Mouse (Mus musculus) CH12.LX (cell line): Measurements from ENCODE around the gene Cpb1. TPM values are rescaled to one million over a fixed set of nuclear protein-coding genes. Genes with fewer than 3 reads are reported as not detected.

ENCODE experiments used
- DNase-seq: peaks from one replicate; pipeline ENCODE4 v3.0.0-alpha.2; 2013; ENCODE audit errors: extremely low read depth
- H3K27ac ChIP-seq: 2 replicates; pipeline ENCODE4 v1.5.1; 2012; ENCODE audit warnings: low read depth, mild to moderate bottlenecking, control low read depth, moderate library complexity; ENCODE audit not compliant: insufficient read depth
- H3K27me3 ChIP-seq: replicated peaks from 2 replicates; pipeline ENCODE3; 2012; ENCODE audit warnings: inconsistent platforms
- H3K36me3 ChIP-seq, 2 experiments: replicated peaks in 1 of 2; 2 replicates each; pipeline versions ENCODE3 to v1.6.1; 2012; ENCODE audit warnings: inconsistent platforms in 1 of 2, low read length in 1 of 2, mild to moderate bottlenecking in 1 of 2, mixed read lengths in 1 of 2, moderate library complexity in 1 of 2; ENCODE audit not compliant: control insufficient read depth in 1 of 2, insufficient read depth in 1 of 2
- H3K4me1 ChIP-seq, 2 experiments: 2 replicates each; pipeline ENCODE4 v1.6.1; 2012; ENCODE audit warnings: inconsistent platforms in 1 of 2, moderate library complexity in 1 of 2; ENCODE audit not compliant: insufficient read depth in 2 of 2, control insufficient read depth in 1 of 2
- H3K4me2 ChIP-seq: 2 replicates; pipeline ENCODE4 v1.6.1; 2012; ENCODE audit warnings: low read depth, mild to moderate bottlenecking, control low read depth; ENCODE audit not compliant: poor library complexity, insufficient read depth, severe bottlenecking
- H3K4me3 ChIP-seq, 3 experiments: fragments of 150-350 bp in 1 of 3; sonication (generic) in 1 of 3; replicated peaks in 1 of 3; 2 replicates each; pipeline versions ENCODE3 to v1.5.1; 2011 to 2012; ENCODE audit warnings: low read depth in 2 of 3, low read length in 2 of 3, mild to moderate bottlenecking in 2 of 3, moderate library complexity in 2 of 3, control low read depth in 1 of 3, improper control_type of control experiment in 1 of 3, inconsistent platforms in 1 of 3, mixed read lengths in 1 of 3; ENCODE audit not compliant: poor library complexity in 1 of 3
- H3K79me2 ChIP-seq: replicated peaks from 2 replicates; pipeline ENCODE4 v1.6.1; 2012; ENCODE audit warnings: mild to moderate bottlenecking, moderate library complexity; ENCODE audit not compliant: control insufficient read depth, poor library complexity, insufficient read depth, severe bottlenecking; ENCODE audit errors: extremely low read depth
- H3K9ac ChIP-seq: 2 replicates; pipeline ENCODE4 v1.6.1; 2012; ENCODE audit warnings: low read depth, mild to moderate bottlenecking, control low read depth, moderate library complexity; ENCODE audit not compliant: insufficient read depth
- H3K9me3 ChIP-seq: replicated peaks from 2 replicates; pipeline ENCODE3; 2012; ENCODE audit warnings: low read length, inconsistent platforms, mixed read lengths
- CHD1 ChIP-seq: IDR thresholded peaks from 2 replicates; pipeline ENCODE4 v1.6.1; 2012; ENCODE audit warnings: low read depth, low read length, improper control_type of control experiment, inconsistent platforms
- ELF1 ChIP-seq: IDR thresholded peaks from 2 replicates; pipeline ENCODE4 v1.6.1; 2014; ENCODE audit warnings: low read depth, mild to moderate bottlenecking, inconsistent platforms, low read length, improper control_type of control experiment
- EP300 ChIP-seq: IDR thresholded peaks from 2 replicates; pipeline ENCODE4 v1.6.1; 2011; ENCODE audit warnings: low read length, improper control_type of control experiment
- ETS1 ChIP-seq: conservative IDR thresholded peaks from 2 replicates; pipeline ENCODE4 v1.6.1; 2012; ENCODE audit warnings: low read depth, mild to moderate bottlenecking, inconsistent platforms, low read length, improper control_type of control experiment, moderate library complexity
- GABPA ChIP-seq: IDR thresholded peaks from 2 replicates; pipeline ENCODE4 v1.6.1; 2012; ENCODE audit warnings: low read depth, low read length, improper control_type of control experiment, inconsistent platforms; ENCODE audit not compliant: insufficient replicate concordance
- JUND ChIP-seq: conservative IDR thresholded peaks from 2 replicates; pipeline ENCODE4 v1.6.1; 2011; ENCODE audit warnings: low read depth, low read length, improper control_type of control experiment
- KAT2A ChIP-seq: IDR thresholded peaks from 2 replicates; pipeline ENCODE4 v1.6.1; 2012; ENCODE audit warnings: low read length, improper control_type of control experiment, inconsistent platforms; ENCODE audit not compliant: insufficient replicate concordance
- MAX ChIP-seq: IDR thresholded peaks from 2 replicates; pipeline ENCODE4 v1.6.1; 2011; ENCODE audit warnings: low read length, improper control_type of control experiment
- MEF2A ChIP-seq: IDR thresholded peaks from 2 replicates; pipeline ENCODE4 v1.6.1; 2014; ENCODE audit warnings: low read depth, mild to moderate bottlenecking, inconsistent platforms, low read length, improper control_type of control experiment, borderline replicate concordance
- MYC ChIP-seq: IDR thresholded peaks from 2 replicates; pipeline ENCODE4 v1.6.1; 2011; ENCODE audit warnings: low read depth, mild to moderate bottlenecking, improper control_type of control experiment, low read length
- NELFE ChIP-seq: IDR thresholded peaks from 2 replicates; pipeline ENCODE4 v1.6.1; 2011; ENCODE audit warnings: low read depth, low read length, improper control_type of control experiment
- NRF1 ChIP-seq: IDR thresholded peaks from 2 replicates; pipeline ENCODE4 v1.6.1; 2014; ENCODE audit warnings: low read depth, mild to moderate bottlenecking, inconsistent platforms, low read length, improper control_type of control experiment, moderate library complexity
- POLR2A ChIP-seq: IDR thresholded peaks from 2 replicates; pipeline ENCODE4 v1.6.1; 2011; ENCODE audit warnings: low read depth, mild to moderate bottlenecking, improper control_type of control experiment, low read length
- POLR2AphosphoS2 ChIP-seq: IDR thresholded peaks from 2 replicates; pipeline ENCODE4 v1.6.1; 2011; ENCODE audit warnings: low read depth, low read length, improper control_type of control experiment
- RAD21 ChIP-seq: IDR thresholded peaks from 2 replicates; pipeline ENCODE4 v1.6.1; 2011; ENCODE audit warnings: low read depth, mild to moderate bottlenecking, low read length, improper control_type of control experiment, moderate library complexity
- RCOR1 ChIP-seq: conservative IDR thresholded peaks from 2 replicates; pipeline ENCODE4 v1.6.1; 2012; ENCODE audit warnings: low read depth, mild to moderate bottlenecking, inconsistent platforms, low read length, improper control_type of control experiment
- SIN3A ChIP-seq: IDR thresholded peaks from 2 replicates; pipeline ENCODE4 v1.6.1; 2012; ENCODE audit warnings: low read length, improper control_type of control experiment, inconsistent platforms
- TBP ChIP-seq: conservative IDR thresholded peaks from 2 replicates; pipeline ENCODE4 v1.6.1; 2011; ENCODE audit warnings: low read depth, low read length, improper control_type of control experiment
- TCF12 ChIP-seq: IDR thresholded peaks from 2 replicates; pipeline ENCODE4 v1.6.1; 2014; ENCODE audit warnings: low read depth, mild to moderate bottlenecking, inconsistent platforms, low read length, improper control_type of control experiment
- UBTF ChIP-seq: IDR thresholded peaks from 2 replicates; pipeline ENCODE4 v1.6.1; 2012; ENCODE audit warnings: low read depth, mild to moderate bottlenecking, inconsistent platforms, low read length, improper control_type of control experiment, moderate library complexity
- USF1 ChIP-seq: IDR thresholded peaks from 2 replicates; pipeline ENCODE4 v1.6.1; 2014; ENCODE audit warnings: low read depth, mild to moderate bottlenecking, inconsistent platforms, low read length, improper control_type of control experiment
- USF2 ChIP-seq: conservative IDR thresholded peaks from 2 replicates; pipeline ENCODE4 v1.6.1; 2011; ENCODE audit warnings: low read depth, low read length, improper control_type of control experiment
- ZNF384 ChIP-seq: IDR thresholded peaks from 2 replicates; pipeline ENCODE4 v1.6.1; 2012; ENCODE audit warnings: low read depth, low read length, improper control_type of control experiment, inconsistent platforms
- dilution Hi-C: fragments of 300-500 bp; cut with MboI; formaldehyde crosslinking; loops from 2 replicates; pipeline ENCODE4 v1.14.3; 2020; ENCODE audit warnings: low sequenced_read_pairs; ENCODE audit not compliant: extremely low pct_unique_long_range_greater_than_20kb, extremely low pct_ligation_motif_present
- in situ Hi-C: fragments of 300-500 bp; cut with MboI; formaldehyde crosslinking; loops from 3 replicates; pipeline ENCODE4 v1.14.3; 2019; ENCODE audit warnings: low sequenced_read_pairs, low pct_ligation_motif_present, low pct_unique_long_range_greater_than_20kb, mixed read lengths
- polyA plus RNA-seq: library from polyadenylated mRNA; unstranded; fragments of >175 nt; gene quantifications from 2 replicates; pipeline ENCODE4 v1.2.1, GENCODE M21; 2012; ENCODE audit warnings: low read depth; ENCODE audit not compliant: insufficient read length
- total RNA-seq, 2 experiments: library from RNA; depleted of rRNA; stranded (reverse); fragments of 300-350 nt in 1 of 2; fragments of >200 nt in 1 of 2; gene quantifications; 2 replicates each; pipeline ENCODE4 v1.2.3; 2012 to 2014

Gene Cpb1
- total and polyA plus RNA-seq, 3 experiments, result not detected

DNA sequence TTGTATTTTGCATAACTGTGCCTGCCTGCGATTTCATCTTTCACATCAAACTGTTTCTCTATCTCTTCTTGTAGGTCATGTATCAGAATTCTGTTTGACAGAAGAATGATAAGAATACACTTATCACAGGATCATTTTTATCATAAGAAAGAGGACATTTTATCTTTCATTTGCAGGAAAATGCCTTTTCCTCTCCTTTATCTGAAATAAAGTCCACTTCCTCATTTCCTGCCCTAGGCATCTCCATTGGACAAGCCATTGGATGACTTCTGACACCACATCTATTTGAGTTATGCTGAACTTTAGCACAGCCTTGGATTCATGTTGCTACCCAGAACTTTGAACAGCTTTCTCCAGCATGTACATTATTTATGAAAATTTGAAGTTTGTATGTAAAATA, 46.5 kb downstream of the Cpb1 start:
- dilution Hi-C loops (no loop called here), in situ Hi-C loops (no loop called here)
- H3K4me3 ChIP-seq, result no peak overlapping the region
- H3K36me3 ChIP-seq, result no peaks in the 10 kb centered on the region
- no peak overlapping the region for H3K4me2 ChIP-seq
- no peaks in the 10 kb centered on the region for H3K79me2 ChIP-seq
- no peaks in the 10 kb centered on the region for H3K9me3 ChIP-seq
- TF ChIP-seq KAT2A (no peak), ZNF384 (no peak), JUND (no peak), SIN3A (no peak), EP300 (no peak), MYC (no peak), POLR2AphosphoS2 (no peak), CHD1 (no peak), GABPA (no peak), NELFE (no peak), NRF1 (no peak), ELF1 (no peak), UBTF (no peak), ETS1 (no peak), MAX (no peak)
- no peak overlapping the region for H3K9ac ChIP-seq
- H3K27ac ChIP-seq, result no peak overlapping the region
- no peak for DNase-seq
- no peaks in the 10 kb centered on the region for H3K27me3 ChIP-seq
- H3K4me1 ChIP-seq, result 0 out of 4 replicates have a peak, but pooled peaks cover 0 to under 1% of the 10 kb centered on the region in 2 experiments

DNA sequence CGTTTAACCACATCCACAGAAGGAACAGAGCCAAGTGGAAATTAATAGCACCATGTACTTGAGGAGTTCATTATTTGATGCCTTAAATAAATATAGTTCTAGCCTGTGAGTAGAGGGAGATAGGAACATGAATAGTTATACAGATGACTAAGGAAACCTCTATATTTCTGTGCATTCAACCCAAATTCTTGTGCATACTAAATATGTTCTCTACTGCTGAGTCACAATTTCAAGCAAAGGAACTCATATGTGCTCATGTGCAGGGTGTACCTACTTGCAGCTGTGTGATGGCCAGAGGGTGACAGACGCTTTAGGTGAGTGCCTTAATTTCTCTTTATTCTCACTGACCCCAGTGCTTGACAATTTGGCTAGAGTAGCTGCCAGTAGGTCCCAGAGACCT, 50.1 kb downstream of the Cpb1 start:
- dilution Hi-C loops, result no loop called here
- Histone ChIP-seq H3K9ac (no peak overlapping the region), H3K36me3 (no peaks in the 10 kb centered on the region), H3K4me3 (no peak overlapping the region), H3K4me1 (peaks cover 5 to 8% of the 10 kb centered on the region in 2 experiments; a peak in 2 of 4 replicates), H3K79me2 (no peaks in the 10 kb centered on the region), H3K9me3 (no peaks in the 10 kb centered on the region), H3K27ac (no peak overlapping the region), H3K27me3 (no peaks in the 10 kb centered on the region), H3K4me2 (no peak overlapping the region)
- in situ Hi-C loops, result no loop called here
- TF ChIP-seq ETS1, result no peak
- TF ChIP-seq ZNF384, result no peak
- TF ChIP-seq MEF2A, result no peak
- TF ChIP-seq USF2, result no peak
- TF ChIP-seq RCOR1, result no peak
- TF ChIP-seq UBTF, result no peak
- no peak for TF ChIP-seq TCF12
- no peak for TF ChIP-seq RAD21
- TF ChIP-seq POLR2AphosphoS2, result no peak
- no peak for TF ChIP-seq NRF1
- TF ChIP-seq TBP, result no peak
- TF ChIP-seq POLR2A, result no peak
- no peak for TF ChIP-seq SIN3A
- no peak for TF ChIP-seq USF1
- DNase-seq, result no peak
